Mouse (Mus musculus): ENCODE data around the gene Klk1b24.

DNA sequence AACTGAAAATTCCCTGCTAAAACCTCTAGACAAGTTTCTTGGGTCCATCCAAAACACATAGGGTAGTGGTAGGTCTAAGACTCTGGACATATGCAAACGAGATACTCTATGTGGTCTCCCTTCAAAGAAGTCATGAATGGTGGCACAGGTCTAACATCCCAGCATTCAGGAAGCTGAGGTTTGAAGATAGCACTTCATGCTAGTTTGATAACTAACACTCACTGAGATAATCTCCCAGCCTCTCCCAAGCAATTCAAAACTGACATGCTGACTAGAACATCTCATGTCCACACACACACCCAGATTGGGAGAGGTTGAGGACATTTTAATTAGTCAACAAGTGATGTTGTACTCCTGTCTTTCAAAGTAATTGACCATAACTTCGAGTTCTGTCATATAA lies 51.9 kb downstream of the Klk1b24 start:
- TF ChIP-seq EP300 (IDR thresholded peaks at IDR 0.05; ENCODE audit: low read length), result no peak
- no peak for TF ChIP-seq ZMIZ1 (IDR thresholded peaks at IDR 0.05; ENCODE audit: low read depth, low read length)
- no peak for TF ChIP-seq RAD21 (IDR thresholded peaks at IDR 0.05; ENCODE audit: low read depth, low read length)
- no peak for TF ChIP-seq POLR2A (IDR thresholded peaks at IDR 0.05; ENCODE audit: low read depth, low read length)
- no peak for TF ChIP-seq CTCF (conservative IDR thresholded peaks at IDR 0.05 in 1 of 2, IDR thresholded peaks at IDR 0.05 in 1 of 2; ENCODE audit: low read depth in 2 of 2, low read length in 2 of 2)
- TF ChIP-seq CHD2 (IDR thresholded peaks at IDR 0.05; ENCODE audit: low read length), result no peak
- no peak for TF ChIP-seq MEF2A (IDR thresholded peaks at IDR 0.05; ENCODE audit: borderline replicate concordance, low read depth, low read length)
- no peak for TF ChIP-seq GABPA (IDR thresholded peaks at IDR 0.05; ENCODE audit: insufficient replicate concordance, low read depth, low read length)
- no peak for TF ChIP-seq MAX (IDR thresholded peaks at IDR 0.05; ENCODE audit: low read length)
- TF ChIP-seq ZKSCAN1 (IDR thresholded peaks at IDR 0.05; ENCODE audit: borderline replicate concordance, low read depth, low read length), result no peak
- TF ChIP-seq USF1 (IDR thresholded peaks at IDR 0.05; ENCODE audit: low read depth, low read length), result no peak
- TF ChIP-seq MAFK (IDR thresholded peaks at IDR 0.05; ENCODE audit: insufficient replicate concordance, low read length), result no peak
